ENCODE assay signal across 15 mouse cellular contexts in genomic region chr10:39471040-39471713, GRCm38 (mm10).
A peak's percentile ranks its signal among the peaks of the same experiment; 100 is the strongest.
DNase-seq lines count a peak whose midpoint lies in the region; ATAC-seq lines count a peak whose summit lies in the region.
"Had no signal": no experiment of that assay in that cellular context is flagged by ENCODE, and none has a peak within 500 bp of the region (broad histone marks: within the 10 kb centered on the region; RNA-seq: fewer than 3 reads in every experiment).

No protein-coding gene starts in this region.

- peak overlapping the region; percentile 83 for H3K27ac ChIP-seq in forebrain, embryonic 13.5 days
- H3K27ac ChIP-seq in forebrain, embryonic 11.5 days (ENCODE audit: low read depth, low read length): no peak overlapping the region
- H3K27ac ChIP-seq in midbrain, embryonic 13.5 days: peak overlapping the region; percentile 54; the same call in 1 of the 2 replicates
- no peak overlapping the region for H3K27ac ChIP-seq in midbrain, embryonic 11.5 days (ENCODE audit: low read depth, low read length)
- H3K27ac ChIP-seq in hindbrain, embryonic 16.5 days (ENCODE audit: low read depth, low read length): peak overlapping the region; percentile 80
- peak overlapping the region; percentile 81 for H3K27ac ChIP-seq in neural tube, embryonic 15.5 days (replicated peaks)
- H3K27ac ChIP-seq: intestine, embryonic 15.5 days; liver, embryonic 13.5 days had no signal

- H3K36me3 ChIP-seq in forebrain, embryonic 13.5 days (ENCODE audit: poor library complexity, severe bottlenecking): no peaks in the 10 kb centered on the region
- no peaks in the 10 kb centered on the region for H3K36me3 ChIP-seq in forebrain, embryonic 11.5 days (ENCODE audit: control insufficient read depth, insufficient read depth, low read length)
- no peaks in the 10 kb centered on the region for H3K36me3 ChIP-seq in midbrain, embryonic 13.5 days
- H3K36me3 ChIP-seq in midbrain, embryonic 11.5 days (ENCODE audit: control insufficient read depth, insufficient read depth, low read length): no peaks in the 10 kb centered on the region
- H3K36me3 ChIP-seq in hindbrain, embryonic 16.5 days (ENCODE audit: control insufficient read depth, insufficient read depth, low read length): no peaks in the 10 kb centered on the region
- no peaks in the 10 kb centered on the region for H3K36me3 ChIP-seq in neural tube, embryonic 15.5 days
- H3K36me3 ChIP-seq: intestine, embryonic 15.5 days; limb, embryonic 10.5 days; liver, embryonic 13.5 days had no signal

- ATAC-seq in forebrain, embryonic 13.5 days: peak; percentile 23; the same call in 1 of the 2 replicates
- ATAC-seq in forebrain, embryonic 11.5 days (replicated peaks; ENCODE audit: low FRiP score): no peak
- ATAC-seq in midbrain, embryonic 13.5 days: no peak
- ATAC-seq in midbrain, embryonic 11.5 days (ENCODE audit: low FRiP score): no peak
- peak; percentile 38; the same call in 1 of the 2 replicates for ATAC-seq in hindbrain, embryonic 16.5 days
- ATAC-seq in neural tube, embryonic 15.5 days (ENCODE audit: low FRiP score): peak; percentile 2; the same call in 1 of the 2 replicates
- ATAC-seq: intestine, embryonic 15.5 days had no signal

- H3K4me3 ChIP-seq in forebrain, embryonic 13.5 days: no peak overlapping the region
- H3K4me3 ChIP-seq in forebrain, embryonic 11.5 days (ENCODE audit: low read depth, low read length): no peak overlapping the region
- no peak overlapping the region for H3K4me3 ChIP-seq in midbrain, embryonic 13.5 days (replicated peaks)
- H3K4me3 ChIP-seq in midbrain, embryonic 11.5 days (ENCODE audit: low read depth, low read length): no peak overlapping the region
- H3K4me3 ChIP-seq in hindbrain, embryonic 16.5 days (ENCODE audit: low read length): no peak overlapping the region
- H3K4me3 ChIP-seq in neural tube, embryonic 15.5 days (replicated peaks): no peak overlapping the region
- H3K4me3 ChIP-seq: intestine, embryonic 15.5 days; limb, embryonic 10.5 days; liver, embryonic 13.5 days had no signal

- H3K9me3 ChIP-seq in forebrain, embryonic 13.5 days (replicated peaks): no peaks in the 10 kb centered on the region
- no peaks in the 10 kb centered on the region for H3K9me3 ChIP-seq in forebrain, embryonic 11.5 days (ENCODE audit: control insufficient read depth, low read length)
- no peaks in the 10 kb centered on the region for H3K9me3 ChIP-seq in midbrain, embryonic 13.5 days
- no peaks in the 10 kb centered on the region for H3K9me3 ChIP-seq in midbrain, embryonic 11.5 days (ENCODE audit: control insufficient read depth, low read length)
- H3K9me3 ChIP-seq in hindbrain, embryonic 16.5 days (ENCODE audit: control insufficient read depth, low read length): no peaks in the 10 kb centered on the region
- H3K9me3 ChIP-seq in neural tube, embryonic 15.5 days (replicated peaks): no peaks in the 10 kb centered on the region
- H3K9me3 ChIP-seq: G1E; intestine, embryonic 15.5 days; limb, embryonic 10.5 days; liver, embryonic 13.5 days had no signal

- no peaks in the 10 kb centered on the region for H3K27me3 ChIP-seq in forebrain, embryonic 13.5 days
- H3K27me3 ChIP-seq in forebrain, embryonic 11.5 days (ENCODE audit: control insufficient read depth, insufficient read depth, low read length): no peaks in the 10 kb centered on the region
- no peaks in the 10 kb centered on the region for H3K27me3 ChIP-seq in midbrain, embryonic 13.5 days
- H3K27me3 ChIP-seq in midbrain, embryonic 11.5 days (ENCODE audit: control insufficient read depth, insufficient read depth, low read length): no peaks in the 10 kb centered on the region
- no peaks in the 10 kb centered on the region for H3K27me3 ChIP-seq in hindbrain, embryonic 16.5 days (replicated peaks; ENCODE audit: control insufficient read depth, insufficient read depth, low read length)
- H3K27me3 ChIP-seq in neural tube, embryonic 15.5 days (replicated peaks): no peaks in the 10 kb centered on the region
- H3K27me3 ChIP-seq: intestine, embryonic 15.5 days; liver, embryonic 13.5 days had no signal

- WGBS in forebrain, embryonic 13.5 days: 74% methylated on average over 7 of the region's 7 CpGs
- WGBS in forebrain, embryonic 11.5 days: 85% methylated on average over 7 of the region's 7 CpGs
- 82% methylated on average over 7 of the region's 7 CpGs for WGBS in midbrain, embryonic 13.5 days
- 86% methylated on average over 7 of the region's 7 CpGs for WGBS in midbrain, embryonic 11.5 days
- WGBS in hindbrain, embryonic 16.5 days: 60% methylated on average over 7 of the region's 7 CpGs
- 68% methylated on average over 7 of the region's 7 CpGs for WGBS in neural tube, embryonic 15.5 days

- peak overlapping the region; percentile 50 for H3K4me2 ChIP-seq in forebrain, embryonic 13.5 days
- H3K4me2 ChIP-seq in forebrain, embryonic 11.5 days (ENCODE audit: low read depth, low read length, severe bottlenecking): no peak overlapping the region
- no peak overlapping the region for H3K4me2 ChIP-seq in midbrain, embryonic 13.5 days (replicated peaks)
- no peak overlapping the region for H3K4me2 ChIP-seq in midbrain, embryonic 11.5 days
- H3K4me2 ChIP-seq in hindbrain, embryonic 16.5 days (ENCODE audit: low read length): peak overlapping the region; percentile 45
- peak overlapping the region; percentile 42 for H3K4me2 ChIP-seq in neural tube, embryonic 15.5 days
- H3K4me2 ChIP-seq: intestine, embryonic 15.5 days; liver, embryonic 13.5 days had no signal

- H3K4me1 ChIP-seq in forebrain, embryonic 13.5 days: peaks cover 50% of the 10 kb centered on the region
- 0 out of 2 replicates have a peak, but pooled peaks cover 3% of the 10 kb centered on the region for H3K4me1 ChIP-seq in forebrain, embryonic 11.5 days (replicated peaks; ENCODE audit: control insufficient read depth, insufficient read depth, low read length)
- H3K4me1 ChIP-seq in midbrain, embryonic 13.5 days (replicated peaks): peaks cover 30% of the 10 kb centered on the region
- H3K4me1 ChIP-seq in midbrain, embryonic 11.5 days (ENCODE audit: control insufficient read depth, insufficient read depth, low read length): no peaks in the 10 kb centered on the region
- H3K4me1 ChIP-seq in hindbrain, embryonic 16.5 days (ENCODE audit: control insufficient read depth, insufficient read depth, low read depth, low read length): peaks cover 25% of the 10 kb centered on the region
- H3K4me1 ChIP-seq in neural tube, embryonic 15.5 days: peaks cover 48% of the 10 kb centered on the region

- no peak overlapping the region for H3K9ac ChIP-seq in forebrain, embryonic 13.5 days
- H3K9ac ChIP-seq in forebrain, embryonic 11.5 days (ENCODE audit: low read length): no peak overlapping the region
- H3K9ac ChIP-seq in midbrain, embryonic 13.5 days (replicated peaks): no peak overlapping the region
- H3K9ac ChIP-seq in midbrain, embryonic 11.5 days (ENCODE audit: low read length): no peak overlapping the region
- H3K9ac ChIP-seq in hindbrain, embryonic 16.5 days (ENCODE audit: low read depth, low read length): no peak overlapping the region
- H3K9ac ChIP-seq in neural tube, embryonic 15.5 days (replicated peaks): peak overlapping the region; percentile 23; the same call in 1 of the 2 replicates
- H3K9ac ChIP-seq: intestine, embryonic 15.5 days; liver, embryonic 13.5 days had no signal

- no peak for DNase-seq in forebrain, embryonic 11.5 days (ENCODE audit: low spot score)
- no peak for DNase-seq in midbrain, embryonic 11.5 days (ENCODE audit: low spot score, missing footprints)
- DNase-seq in urinary bladder, postnatal 4 days (ENCODE audit: low spot score in 2 of 2): no peak
- DNase-seq in gastrocnemius, adult 8-10 months (ENCODE audit: low spot score in 2 of 2): no peak
- DNase-seq: embryo, embryonic 11 days; liver, embryonic 13.5 days; lung, postnatal 14 days; thymus, adult 2 months had no signal

Comparison
In these comparisons a context has a peak if more than half of its experiments do, and no peak if none do; other contexts are left out.
1. ATAC-seq: peak in forebrain, embryonic 13.5 days (single experiment), hindbrain, embryonic 16.5 days (single experiment) and neural tube, embryonic 15.5 days (single experiment); none in forebrain, embryonic 11.5 days (single experiment), midbrain, embryonic 13.5 days (single experiment) and midbrain, embryonic 11.5 days (single experiment).
2. H3K27ac ChIP-seq: peak in forebrain, embryonic 13.5 days (single experiment), midbrain, embryonic 13.5 days (single experiment), hindbrain, embryonic 16.5 days (single experiment) and neural tube, embryonic 15.5 days (single experiment); none in forebrain, embryonic 11.5 days (single experiment) and midbrain, embryonic 11.5 days (single experiment).
3. H3K4me2 ChIP-seq: peak in forebrain, embryonic 13.5 days (single experiment), hindbrain, embryonic 16.5 days (single experiment) and neural tube, embryonic 15.5 days (single experiment); none in forebrain, embryonic 11.5 days (single experiment), midbrain, embryonic 13.5 days (single experiment) and midbrain, embryonic 11.5 days (single experiment).